Mouse (Mus musculus) T-helper 17 cell (primary cell): ENCODE measurements at regions not wholly inside any gene's neighbourhood (a gene's known extent, or its start where the extent isn't known, plus 50 kb on each side); places are given as distances from the start of the nearest gene placed in this dataset.
"Not testable (repeated sequence)": the region's sequence is repeated elsewhere in the genome, so short reads cannot be mapped to it uniquely, and the experiment has no call there.

Source experiments
- in situ Hi-C, 2 experiments: fragments of 300-600 bp; cut with MboI, MseI; formaldehyde crosslinking; loops; 1 replicate in 1 of 2; 2 replicates in 1 of 2; pipeline ENCODE4 v1.15.1; 2025; ENCODE audit warnings: high pct_unique_total_duplicates in 2 of 2

DNA sequence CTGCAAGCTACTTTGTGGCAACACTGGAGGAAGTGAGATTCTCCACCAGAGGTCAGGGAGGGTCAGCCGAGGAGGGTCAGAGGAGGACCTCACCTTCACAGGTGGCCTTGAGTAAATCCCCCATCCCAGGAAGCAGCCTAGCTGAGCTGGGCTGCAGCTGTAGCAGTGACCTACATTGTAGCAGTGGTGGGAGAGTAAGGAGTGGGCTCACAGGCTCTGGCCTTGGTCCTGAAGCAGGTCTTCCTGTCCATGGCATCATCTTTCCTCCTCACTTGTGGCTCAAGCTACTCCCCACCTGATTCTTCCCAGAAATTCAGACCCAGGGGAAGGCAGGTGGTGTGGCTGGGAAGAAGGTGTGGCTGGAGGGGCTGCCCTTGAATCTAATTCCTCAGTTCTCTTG, 84.3 kb downstream of the 1810013L24Rik start:
- in situ Hi-C loops = not testable (repeated sequence)

GRCm38 (mm10) chr16:8916091-8916490, 86.2 kb downstream of the 1810013L24Rik start:
- in situ Hi-C loops = no loop called here

DNA sequence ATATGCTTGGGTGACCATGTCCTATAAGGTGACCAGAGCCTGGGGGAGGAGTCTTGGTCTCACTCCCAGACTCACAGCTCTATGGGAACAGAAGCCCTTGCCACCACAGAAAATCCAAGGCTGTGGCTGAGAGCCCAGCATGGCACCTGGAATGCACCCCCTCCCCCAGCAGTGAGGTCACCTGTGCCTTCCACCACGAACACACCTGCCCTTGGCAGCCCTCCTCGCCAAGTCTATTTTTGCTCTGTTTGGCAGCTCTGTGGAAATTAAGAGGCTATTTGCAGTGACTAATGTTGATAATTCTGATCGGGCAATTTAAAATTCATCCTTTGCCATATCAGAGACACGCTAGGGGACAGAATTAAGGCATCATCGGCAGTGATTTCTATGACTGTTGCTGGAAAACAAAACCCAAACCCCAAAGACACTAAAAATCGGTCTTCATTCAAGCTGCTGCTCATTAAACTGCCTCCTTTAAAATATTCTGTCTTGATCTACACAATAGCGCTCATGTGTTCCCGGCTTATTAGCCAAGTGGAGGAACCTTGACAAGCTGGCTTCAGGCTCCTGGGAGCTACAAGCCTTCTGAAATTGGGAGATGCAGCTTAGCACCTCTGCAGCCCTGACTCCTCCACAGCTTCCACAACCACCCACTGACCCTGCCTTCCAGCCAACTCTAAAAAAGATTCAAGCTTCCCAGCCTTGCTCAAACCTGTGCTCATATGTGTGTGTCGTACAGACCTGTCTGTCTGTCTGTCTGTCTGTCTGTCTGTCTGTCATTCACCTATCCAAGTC, 89.0 kb downstream of the 1810013L24Rik start:
- in situ Hi-C loops = no loop called here

- in situ Hi-C loops = no loop called here
Measured at GRCm38 (mm10) chr16:8924732-8925131, 94.8 kb downstream of the 1810013L24Rik start.

GRCm38 (mm10) chr16:8931961-8932360, 102.1 kb downstream of the 1810013L24Rik start:
- in situ Hi-C loops = no loop called here

- in situ Hi-C loops = no loop called here
Measured at GRCm38 (mm10) chr16:8933121-8933520, 103.2 kb downstream of the 1810013L24Rik start.

- in situ Hi-C loops = no loop called here
Measured at GRCm38 (mm10) chr16:8936446-8936845, 106.5 kb downstream of the 1810013L24Rik start.

DNA sequence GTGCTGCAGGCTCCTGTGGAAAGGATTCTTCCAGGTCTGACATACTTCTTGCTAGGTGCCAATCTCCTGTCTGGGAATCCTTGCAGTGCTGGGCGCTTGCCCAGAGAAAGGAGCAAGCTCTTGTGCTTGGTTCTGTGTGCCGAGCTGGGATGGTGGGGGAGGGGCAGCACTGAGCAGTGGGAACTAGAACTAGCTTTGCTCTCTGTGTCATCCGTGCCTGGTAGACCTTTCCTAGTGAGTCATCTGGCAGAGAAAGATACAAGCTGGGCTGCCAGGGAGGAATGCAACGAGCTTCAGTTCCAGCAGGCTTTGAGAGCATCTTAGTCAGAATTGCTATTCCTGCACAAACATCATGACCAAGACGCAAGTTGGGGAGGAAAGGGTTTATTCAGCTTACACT, 108.6 kb downstream of the 1810013L24Rik start:
- in situ Hi-C loops = no loop called here

DNA sequence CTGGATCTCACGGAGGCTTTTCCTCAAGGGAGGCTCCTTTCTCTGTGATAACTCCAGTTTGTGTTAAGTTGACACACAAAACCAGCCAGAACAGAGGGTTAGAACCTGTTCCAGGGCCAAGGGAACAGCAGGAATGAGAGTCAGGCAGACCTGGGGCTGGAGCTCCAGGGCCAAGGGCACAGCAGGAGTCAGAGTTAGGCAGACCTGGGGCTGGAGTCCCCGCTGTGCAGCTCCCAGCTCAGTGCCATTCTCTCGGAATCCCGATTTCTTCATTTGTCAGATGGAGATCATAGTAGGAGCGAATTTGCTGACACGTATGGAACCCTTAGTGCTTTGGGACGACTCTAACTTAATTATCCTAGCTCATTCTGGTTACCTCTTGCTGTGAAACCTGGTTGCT, 109.2 kb downstream of the 1810013L24Rik start:
- in situ Hi-C loops = no loop called here

GRCm38 (mm10) chr16:8944412-8945102, 114.7 kb downstream of the 1810013L24Rik start:
- in situ Hi-C loops = no loop called here

- in situ Hi-C loops = no loop called here
Measured at GRCm38 (mm10) chr16:8947846-8948245, 117.9 kb downstream of the 1810013L24Rik start.

DNA sequence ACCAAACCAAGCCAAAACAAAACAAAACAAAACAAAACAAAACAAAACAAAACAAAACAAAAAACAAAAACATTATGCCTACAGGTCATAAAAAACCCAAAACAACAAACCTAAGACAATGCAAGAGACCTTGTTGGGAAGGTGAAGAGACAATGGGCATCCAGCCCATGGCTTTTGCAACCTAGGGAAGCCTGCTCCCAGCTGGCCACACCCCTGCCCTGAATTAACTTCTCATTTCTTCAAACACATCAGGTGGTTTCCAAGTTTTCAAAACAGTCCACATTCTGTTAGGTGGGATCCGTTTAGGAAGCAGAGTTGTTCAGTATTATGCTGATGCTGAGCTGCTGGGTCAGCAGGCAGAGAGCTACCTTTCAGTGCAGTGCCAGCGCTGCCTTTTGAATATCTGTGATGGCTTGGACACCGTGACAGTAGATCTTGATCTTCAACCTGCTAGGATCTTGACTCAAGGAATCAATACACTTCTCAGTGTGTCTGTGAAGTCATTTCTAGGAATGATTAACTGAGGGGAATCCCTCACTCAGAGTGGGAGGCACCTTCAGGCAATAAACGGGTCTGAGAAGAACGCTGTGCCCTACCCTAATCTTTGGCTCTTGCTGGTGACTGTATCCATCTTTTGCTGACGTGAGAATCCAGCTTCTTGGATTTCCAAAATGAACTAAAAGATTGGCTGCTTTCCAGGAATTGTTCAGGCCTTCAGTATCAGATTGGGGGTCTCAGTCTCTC, 121.4 kb downstream of the 1810013L24Rik start:
- in situ Hi-C loops = no loop called here

- in situ Hi-C loops = no loop called here
Measured at GRCm38 (mm10) chr16:8961739-8962138, 131.8 kb downstream of the 1810013L24Rik start.

DNA sequence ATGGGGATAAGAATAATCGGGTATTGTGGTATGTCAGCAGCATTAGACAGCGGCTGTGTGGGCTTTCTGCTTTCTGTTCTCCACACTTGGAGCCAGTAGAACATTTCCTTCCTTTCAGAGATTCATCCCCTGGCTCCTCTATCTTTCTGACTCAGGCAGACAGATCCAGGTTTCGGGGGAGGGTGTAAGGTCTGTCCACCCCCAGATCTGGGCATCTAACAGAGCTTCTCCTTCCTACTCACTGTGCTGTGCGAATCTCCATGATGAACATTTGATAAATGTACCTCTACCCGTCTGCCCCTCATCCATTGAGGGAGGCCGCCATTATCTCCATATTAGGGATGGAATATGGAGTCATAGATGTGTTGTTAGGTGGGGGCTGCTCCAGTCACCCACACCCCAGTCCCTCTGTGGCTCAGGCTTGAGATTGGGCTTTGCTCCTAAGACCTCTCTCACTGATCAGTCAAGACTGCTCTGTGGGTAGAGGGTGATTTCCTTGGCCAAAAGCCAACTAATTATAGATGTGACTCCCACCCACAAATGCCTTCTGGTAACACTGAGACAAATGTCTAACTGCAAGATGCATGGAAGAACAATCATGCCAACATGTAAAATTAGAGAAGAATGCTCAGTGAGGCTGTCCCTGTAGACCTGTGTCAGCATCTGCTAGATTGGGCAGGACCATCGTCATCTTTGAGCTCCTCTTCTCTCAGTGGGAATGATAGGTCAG, 163.8 kb downstream of the 1810013L24Rik start:
- in situ Hi-C loops = no loop called here

DNA sequence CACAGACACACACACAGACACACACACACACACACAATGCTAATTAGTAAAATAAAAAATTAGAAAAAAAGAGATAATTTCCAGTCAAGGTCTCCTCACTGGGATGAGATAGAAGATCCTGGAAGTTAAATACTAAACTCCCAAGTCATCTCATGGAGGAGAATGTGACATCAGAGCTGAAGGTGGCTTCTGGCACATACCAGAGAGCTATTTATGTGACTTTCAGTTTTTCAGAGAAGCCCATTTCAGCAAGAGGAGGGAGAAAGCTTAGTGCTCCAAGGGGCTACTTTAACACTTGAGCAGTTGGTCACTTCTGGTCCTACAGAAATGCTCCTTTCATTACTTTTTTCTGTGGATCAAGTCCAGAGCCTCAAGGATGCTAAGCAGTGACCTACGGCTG, 164.6 kb downstream of the 1810013L24Rik start:
- in situ Hi-C loops = no loop called here

GRCm38 (mm10) chr16:8997250-8997649, 167.3 kb downstream of the 1810013L24Rik start:
- in situ Hi-C loops = no loop called here

DNA sequence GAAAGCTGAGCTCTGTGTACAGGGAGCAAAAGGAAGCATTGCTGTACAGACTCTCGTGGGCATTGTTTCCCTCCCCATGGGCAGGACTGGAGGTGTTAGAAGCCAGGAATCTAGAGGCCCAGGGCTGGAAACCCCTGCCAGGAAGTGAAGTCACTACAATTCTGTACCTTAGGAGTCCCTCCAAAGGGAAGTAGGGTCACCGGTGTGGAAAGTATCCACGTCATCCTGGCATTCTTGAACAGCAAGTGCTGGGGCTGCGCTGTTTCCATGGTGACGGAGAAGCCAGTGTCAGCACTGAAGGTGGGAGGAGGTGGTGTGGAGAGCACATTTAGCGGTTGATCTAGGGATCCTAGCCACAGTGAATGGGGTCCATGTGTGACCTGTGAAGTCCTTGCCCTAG, 174.1 kb downstream of the 1810013L24Rik start:
- in situ Hi-C loops = no loop called here

DNA sequence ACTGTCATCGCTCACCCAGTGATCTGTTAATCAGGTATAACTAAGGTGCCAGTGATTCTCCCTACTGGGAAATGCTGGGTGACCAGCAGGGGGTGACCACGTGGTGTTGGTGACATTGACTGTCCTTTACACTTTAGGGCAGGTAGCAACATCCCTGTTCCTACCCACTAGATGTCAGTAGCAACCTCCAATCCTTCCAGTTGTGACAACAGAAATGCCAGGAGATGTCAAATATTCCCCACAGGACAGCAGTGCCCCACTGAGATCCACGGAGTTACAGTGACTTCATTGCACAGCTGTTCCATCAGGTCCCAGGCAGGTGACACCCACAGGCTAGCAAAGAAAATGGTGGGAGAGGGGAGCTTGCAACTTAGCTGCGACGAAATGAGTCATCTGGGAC, 176.0 kb downstream of the 1810013L24Rik start:
- in situ Hi-C loops = no loop called here

GRCm38 (mm10) chr16:9009361-9010083, 179.6 kb downstream of the 1810013L24Rik start:
- in situ Hi-C loops = no loop called here

DNA sequence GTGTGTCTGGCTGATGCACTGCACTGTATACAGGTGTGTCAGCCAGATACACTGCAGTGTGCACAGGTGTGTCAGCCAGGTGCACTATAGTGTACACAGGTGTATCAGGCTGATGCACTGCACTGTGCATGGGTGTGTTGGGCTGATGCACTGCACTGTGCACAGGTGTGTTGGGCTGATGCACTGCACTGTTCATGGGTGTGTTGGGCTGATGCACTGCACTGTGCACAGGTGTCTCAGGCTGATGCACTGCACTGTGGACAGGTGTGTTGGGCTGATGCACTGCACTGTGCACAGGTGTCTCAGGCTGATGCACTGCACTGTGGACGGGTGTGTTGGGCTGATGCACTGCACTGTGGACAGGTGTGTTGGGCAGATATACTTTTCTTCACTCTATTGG, 181.2 kb downstream of the 1810013L24Rik start:
- in situ Hi-C loops = no loop called here

DNA sequence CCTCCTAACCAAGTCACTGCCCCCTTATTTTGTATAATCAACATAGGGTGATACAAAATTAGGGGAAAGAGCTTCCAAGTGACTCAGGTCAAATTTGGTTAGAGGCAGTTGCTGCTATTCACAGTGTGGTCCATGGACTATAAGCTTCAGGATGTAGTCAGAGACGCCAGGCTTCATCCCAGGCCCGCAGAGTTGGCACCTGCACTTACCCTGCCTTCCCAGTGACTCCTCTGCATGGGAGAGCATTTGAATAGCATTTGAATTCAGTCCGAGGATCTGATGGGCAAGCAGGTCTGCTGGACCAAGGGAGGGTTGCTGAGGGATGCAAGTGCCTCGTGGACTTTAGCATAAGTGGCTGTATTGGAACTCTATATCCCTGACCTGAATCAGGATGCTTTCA, 181.8 kb downstream of the 1810013L24Rik start:
- in situ Hi-C loops = no loop called here
